Mouse (Mus musculus): Measurements from ENCODE around the gene Ftsj3.

The Ftsj3 gene

GRCm38 (mm10) chr11:106255685-106256451, at the start of gene Ftsj3, which contains the start of gene Psmc5:
TSS of gene Ftsj3 (minus strand) at chr11:106256079.
TSS of gene Psmc5 (plus strand) at chr11:106256154.
- DNase-seq: peak; percentile 99

DNA sequence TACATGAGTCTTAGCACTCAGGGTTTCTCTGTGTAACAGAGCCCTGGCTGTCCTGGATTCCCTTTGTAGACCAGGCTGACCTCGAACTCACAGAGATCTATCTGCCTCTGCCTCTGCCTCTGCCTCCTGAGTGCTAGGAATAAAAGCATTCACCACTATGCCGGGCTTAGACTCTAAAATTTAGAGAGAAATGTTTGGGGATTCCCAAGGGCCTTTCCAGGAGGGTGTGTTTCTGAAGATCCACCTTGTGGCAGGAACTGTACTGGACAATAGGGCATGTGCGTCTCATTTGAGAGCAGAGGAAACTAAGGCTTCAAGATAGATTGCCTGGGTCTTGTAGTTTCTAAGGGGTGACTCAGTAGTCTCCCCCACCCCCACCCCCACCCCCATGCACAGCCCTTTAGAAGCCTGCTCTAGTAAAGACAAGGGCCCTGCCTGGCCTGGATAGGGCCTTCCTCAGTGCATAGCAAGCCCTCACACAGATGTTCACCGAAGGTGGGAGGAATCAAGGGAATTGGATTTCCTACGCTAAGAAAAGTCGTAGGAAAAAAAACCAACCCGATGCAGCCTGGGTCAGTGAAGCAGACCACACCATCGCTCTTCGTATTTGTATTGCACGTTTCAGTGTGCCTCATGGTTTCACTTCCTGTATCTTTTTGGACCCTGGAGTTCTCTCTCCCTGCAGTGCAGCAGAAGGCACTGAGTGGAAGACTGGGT, 49.6 kb upstream of the Ftsj3 start:
- no peak for DNase-seq

DNA sequence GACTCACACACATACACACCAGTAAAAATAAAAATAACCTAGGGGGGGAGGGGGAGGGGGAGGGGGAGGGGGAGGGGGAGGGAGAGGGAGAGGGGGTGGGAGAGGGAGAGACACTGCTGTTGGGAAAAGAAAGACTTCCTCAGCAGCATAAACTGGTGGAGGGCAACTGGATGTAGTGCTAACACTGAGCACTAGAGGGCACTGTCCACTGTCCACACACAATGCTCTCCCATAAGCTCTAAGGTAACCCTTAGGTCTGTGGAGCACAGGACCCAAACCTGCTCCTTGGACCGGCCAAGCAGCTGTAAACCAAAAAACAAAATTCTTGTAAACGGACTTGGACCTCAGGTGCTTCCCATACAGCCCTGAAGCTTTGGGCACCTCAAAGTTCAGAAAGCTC, 46.8 kb upstream of the Ftsj3 start:
- DNase-seq: peak; percentile 67

DNA sequence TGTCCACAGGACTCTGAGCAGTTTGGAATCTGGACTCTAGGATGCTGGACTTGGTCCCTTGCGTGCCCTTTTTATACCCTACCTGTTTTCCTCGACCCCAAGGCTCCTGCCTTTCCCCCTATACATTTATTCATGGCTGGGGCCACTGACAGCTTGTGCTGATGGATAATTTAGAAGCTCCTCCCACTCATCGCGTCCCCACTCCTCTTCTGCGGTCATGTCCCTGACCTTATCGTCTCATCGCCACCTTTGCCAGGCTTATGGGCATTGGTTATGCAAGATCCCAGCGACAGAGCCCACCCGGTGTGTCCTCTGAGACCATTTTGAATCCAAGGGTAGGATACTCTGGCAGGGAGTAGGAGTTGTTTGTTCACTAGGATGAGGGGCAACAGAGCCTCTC, 45.9 kb upstream of the Ftsj3 start, which contains the start of gene Gh:
Gene Gh, minus strand, starts transcription at position 101 of the 400 bp plus-strand sequence.
- no peak for DNase-seq

DNA sequence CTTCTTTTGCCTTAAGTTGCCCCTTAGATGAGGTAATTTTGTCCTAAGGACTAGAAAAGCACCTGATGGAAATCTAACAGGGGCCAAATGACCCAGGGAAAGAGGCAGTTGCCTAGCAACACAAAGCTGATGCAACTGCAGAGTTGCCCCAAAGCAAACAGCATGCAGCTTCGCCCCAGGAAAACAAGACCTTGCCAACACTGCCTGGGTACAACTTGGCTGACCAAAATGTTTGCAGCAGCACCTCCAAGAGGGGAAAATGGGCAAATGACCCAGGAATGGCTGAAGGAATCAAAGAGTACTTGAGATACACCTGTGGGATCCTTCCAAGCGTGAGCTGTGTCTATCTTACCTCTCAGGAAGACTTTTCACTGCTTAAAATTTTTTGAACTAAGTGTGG, 36.0 kb upstream of the Ftsj3 start:
- no peak for DNase-seq

GRCm38 (mm10) chr11:106290376-106290775, 34.5 kb upstream of the Ftsj3 start:
- no peak for DNase-seq

DNA sequence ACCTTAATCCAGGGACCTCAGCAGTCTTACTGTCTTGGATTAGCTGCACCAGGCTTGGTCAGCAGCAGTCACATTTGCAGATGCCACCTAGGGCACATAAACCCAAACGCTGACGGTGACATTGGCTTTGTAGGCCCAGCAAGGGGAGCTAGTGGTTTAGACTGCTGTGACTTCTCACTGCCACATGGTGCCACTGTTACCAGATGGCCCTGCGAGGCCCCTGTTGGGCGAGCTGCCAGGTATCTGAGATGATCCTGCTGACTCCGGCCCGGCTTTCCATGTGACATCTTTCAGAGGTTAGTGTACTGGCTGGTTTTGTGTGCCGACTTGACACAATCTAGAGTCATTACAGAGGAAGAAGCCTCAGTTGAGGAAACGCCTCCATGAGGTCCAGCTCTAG, 33.5 kb upstream of the Ftsj3 start:
- peak; percentile 81 for DNase-seq

GRCm38 (mm10) chr11:106286987-106287386, 31.1 kb upstream of the Ftsj3 start:
- DNase-seq: no peak

- DNase-seq: no peak
These were observed 30.3 kb upstream of the Ftsj3 start for GRCm38 (mm10) chr11:106286206-106286605.

- no peak for DNase-seq
These were observed 28.2 kb upstream of the Ftsj3 start for GRCm38 (mm10) chr11:106284126-106284525.

DNA sequence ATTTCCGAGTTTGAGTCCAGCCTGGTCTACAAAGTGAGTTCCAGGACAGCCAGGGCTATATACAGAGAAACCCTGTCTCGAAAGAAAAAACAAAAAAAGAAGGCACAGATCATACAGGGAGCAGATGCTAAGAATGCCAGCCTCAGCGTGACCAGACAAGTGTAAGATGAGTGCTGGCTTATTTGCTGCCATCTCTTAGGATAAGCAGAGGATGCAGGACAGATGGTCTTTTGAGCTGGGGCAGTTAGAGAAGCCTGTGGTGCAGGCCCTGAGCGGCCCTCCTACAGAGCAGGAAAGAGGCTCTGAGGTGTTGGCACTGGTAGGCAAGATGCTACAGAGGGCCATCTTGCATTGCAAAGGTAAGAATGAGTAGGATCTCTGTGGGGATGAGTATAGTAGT, 27.5 kb upstream of the Ftsj3 start:
- no peak for DNase-seq

DNA sequence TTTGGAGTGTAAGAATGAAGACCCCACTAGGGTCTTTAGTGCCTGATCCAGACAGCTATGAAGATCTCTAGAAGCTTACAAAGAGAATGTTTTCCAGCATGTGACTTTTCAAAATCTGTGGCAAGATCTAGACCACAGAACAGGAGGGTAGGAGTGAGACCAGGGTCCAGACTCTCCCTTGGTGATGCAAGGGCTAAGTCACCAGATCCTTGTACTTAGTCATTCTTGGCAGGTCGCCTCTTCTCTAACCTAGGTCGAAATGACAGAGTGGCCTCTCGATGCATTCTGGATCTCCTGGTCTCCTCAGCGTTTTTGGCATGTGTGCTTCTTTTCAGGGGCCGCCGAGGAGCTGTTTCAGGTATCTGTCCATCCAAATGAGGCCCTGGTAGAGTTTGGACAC, 26.6 kb upstream of the Ftsj3 start:
- DNase-seq: no peak

- DNase-seq: peak; percentile 95
These were observed 20.6 kb upstream of the Ftsj3 start, which contains the start of gene Tcam1 for GRCm38 (mm10) chr11:106276454-106276853. TSS of gene Tcam1 (plus strand) at chr11:106276672.

DNA sequence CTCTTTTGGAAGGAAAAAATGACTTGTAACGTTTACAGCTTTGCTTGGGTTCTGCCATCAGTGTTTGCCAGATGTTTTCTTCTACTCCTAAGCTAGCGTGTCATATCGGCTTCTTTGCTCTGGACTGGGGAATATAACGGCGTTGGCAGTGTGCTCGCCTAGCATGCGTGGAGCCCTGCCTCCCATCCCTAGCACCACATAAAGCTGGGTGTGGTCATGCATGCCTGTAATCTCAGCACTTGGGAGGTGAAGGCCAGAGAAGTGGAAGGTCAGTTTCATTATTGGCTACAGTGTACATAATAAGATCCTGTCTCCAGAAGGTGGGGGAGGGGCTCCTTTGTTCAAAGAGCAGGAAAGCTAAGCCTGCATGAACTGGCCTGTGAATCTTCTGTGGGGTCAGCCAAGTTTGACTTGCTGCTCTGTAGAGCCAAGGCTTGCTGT, 19.1 kb upstream of the Ftsj3 start:
- DNase-seq: peak; percentile 71

DNA sequence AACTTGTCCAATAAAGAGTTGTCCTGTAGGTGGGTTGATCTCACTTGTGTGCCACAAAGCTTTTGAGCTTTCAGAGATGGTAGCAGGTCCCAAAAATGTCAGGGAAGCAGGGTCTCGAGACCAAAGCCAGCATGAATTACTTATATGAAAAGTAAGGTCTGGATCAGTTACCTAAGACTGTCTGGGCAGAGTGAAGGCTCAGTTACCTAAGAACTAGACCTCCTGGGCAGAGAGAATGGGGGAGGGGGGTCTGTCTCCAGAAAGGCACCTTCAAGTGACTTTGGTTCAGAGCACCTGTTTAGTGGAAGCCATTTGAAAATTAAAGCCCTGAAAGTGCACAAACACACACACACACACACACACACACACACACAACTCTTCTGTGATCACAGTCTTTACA, 18.5 kb upstream of the Ftsj3 start:
- no peak for DNase-seq

- no peak for DNase-seq
These were observed 17.9 kb upstream of the Ftsj3 start for GRCm38 (mm10) chr11:106273811-106274210.

GRCm38 (mm10) chr11:106273311-106273684, 17.4 kb upstream of the Ftsj3 start:
- DNase-seq: no peak

- peak; percentile 100 for DNase-seq
These were observed 16.9 kb upstream of the Ftsj3 start, which contains the start of gene Smarcd2 for GRCm38 (mm10) chr11:106272644-106273310. TSS of gene Smarcd2 (minus strand) at chr11:106272972.

- peak; percentile 51 for DNase-seq
These were observed 16.1 kb upstream of the Ftsj3 start for GRCm38 (mm10) chr11:106271794-106272643.

DNA sequence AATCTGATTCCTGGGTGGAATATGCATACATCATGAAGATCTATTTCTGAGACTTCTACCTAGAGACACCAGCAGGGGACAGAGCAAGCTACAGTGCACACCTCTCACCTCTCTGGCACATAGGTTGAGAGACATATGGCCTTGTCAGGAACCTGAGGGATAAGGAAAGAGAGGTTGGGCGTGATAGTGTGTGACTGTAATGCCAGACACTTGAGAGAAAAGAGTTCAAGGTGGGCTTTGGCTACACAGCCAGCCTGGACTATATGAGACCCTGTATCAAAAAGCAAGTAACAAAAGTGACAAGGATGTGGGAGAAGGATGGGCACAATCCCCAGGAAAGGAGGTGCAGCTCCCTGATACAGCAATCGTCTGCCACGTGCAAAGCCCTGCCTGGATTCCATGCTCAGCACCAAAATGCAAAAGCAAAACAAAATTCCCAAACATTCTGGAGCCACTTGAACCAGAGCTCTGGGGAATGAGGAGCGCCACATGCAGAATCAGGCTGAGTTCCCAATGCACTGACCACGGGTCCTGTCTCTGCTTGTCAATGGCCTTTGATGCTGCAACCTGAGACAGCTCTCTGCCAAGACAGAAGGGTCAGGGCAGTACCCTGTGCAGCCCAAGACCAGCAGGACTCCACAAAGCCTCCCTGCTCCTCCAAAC, 15.4 kb upstream of the Ftsj3 start:
- no peak for DNase-seq

DNA sequence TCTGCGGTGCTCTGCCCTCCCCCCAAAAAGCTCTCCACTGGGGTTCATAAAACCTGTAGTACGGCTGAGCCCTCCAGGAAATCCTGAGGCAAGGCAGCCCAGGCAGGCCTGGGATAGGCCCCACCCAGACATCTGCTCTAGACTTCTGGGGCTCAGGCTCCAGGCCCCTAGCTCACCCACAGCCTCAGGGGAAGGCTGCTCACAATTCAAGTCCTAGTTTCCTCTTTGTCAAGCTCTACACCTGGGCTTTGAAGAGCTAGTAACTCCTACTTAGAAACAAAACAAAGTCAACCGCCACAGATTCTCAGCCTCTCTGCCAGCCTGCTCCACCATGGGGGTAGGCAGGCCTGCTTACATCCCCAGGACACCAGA, 13.2 kb upstream of the Ftsj3 start:
- DNase-seq: peak; percentile 50
